Mouse (Mus musculus) midbrain, embryonic 14.5 days (tissue): ENCODE results near the gene Klhdc7a. TPM values are rescaled to one million over a fixed set of nuclear protein-coding genes. Genes with fewer than 3 reads are reported as not detected.
"Not testable (repeated sequence)": the region's sequence is repeated elsewhere in the genome, so short reads cannot be mapped to it uniquely, and the experiment has no call there.

ENCODE experiments used
- ATAC-seq: fragments of 200-750 bp; cut with Nextera tagmentation; 2 replicates; pipeline ENCODE4 v1.8.0; 2017; ENCODE audit warnings: moderate number of reproducible peaks, moderate library complexity; ENCODE audit not compliant: low FRiP score, low TSS enrichment
- DNase-seq: peaks from one replicate; pipeline ENCODE4 v3.0.0-alpha.2; 2015
- H3K27ac ChIP-seq: fragments of 300-500 bp; sonication (generic); replicated peaks from 2 replicates; pipeline ENCODE4 v1.5.1; 2014; ENCODE audit warnings: mild to moderate bottlenecking, low read depth, low read length, moderate library complexity
- H3K27me3 ChIP-seq: fragments of 300-500 bp; sonication (generic); 2 replicates; pipeline ENCODE4 v1.6.1; 2014; ENCODE audit warnings: low read length, control low read depth, mixed read lengths; ENCODE audit not compliant: control insufficient read depth, insufficient read depth
- H3K36me3 ChIP-seq: fragments of 300-500 bp; sonication (generic); 2 replicates; pipeline ENCODE4 v1.6.1; 2014; ENCODE audit warnings: low read length, control low read depth; ENCODE audit not compliant: control insufficient read depth, insufficient read depth
- H3K4me1 ChIP-seq: fragments of 300-500 bp; sonication (generic); 2 replicates; pipeline ENCODE4 v1.6.1; 2014; ENCODE audit warnings: mild to moderate bottlenecking, antibody characterized with exemption, low read length, control low read depth; ENCODE audit not compliant: control insufficient read depth, insufficient read depth
- H3K4me2 ChIP-seq: fragments of 300-500 bp; sonication (generic); 2 replicates; pipeline ENCODE4 v1.6.1; 2014; ENCODE audit warnings: mild to moderate bottlenecking, low read length, moderate library complexity
- H3K4me3 ChIP-seq: fragments of 300-500 bp; sonication (generic); replicated peaks from 2 replicates; pipeline ENCODE4 v1.5.1; 2014; ENCODE audit warnings: low read depth, low read length
- H3K9ac ChIP-seq: fragments of 300-500 bp; sonication (generic); replicated peaks from 2 replicates; pipeline ENCODE4 v1.6.1; 2014; ENCODE audit warnings: mild to moderate bottlenecking, low read length, moderate library complexity
- H3K9me3 ChIP-seq: fragments of 300-500 bp; sonication (generic); 2 replicates; pipeline ENCODE4 v1.6.1; 2016; ENCODE audit warnings: low read length, control low read depth, mixed read lengths; ENCODE audit not compliant: control insufficient read depth
- WGBS: fragments of 180-500 bp; shearing (Covaris S2); extraction: QIAGEN DNeasy Blood & Tissue Kit; methylation state at CpG from one replicate; pipeline ENCODE4 v1.1.7; 2014; 5-methylcytosine and 5-hydroxymethylcytosine counted together
- polyA plus RNA-seq: library from polyadenylated mRNA; unstranded; fragments of >200 nt; fragmentation: Nextera tagmentation; extraction: Ambion mirVana; gene quantifications from 2 replicates; pipeline ENCODE4 v1.2.1, GENCODE M21; 2014

Klhdc7a gene
- polyA plus RNA-seq, 1 experiment from 2014 or later, result 0.32 TPM

DNA sequence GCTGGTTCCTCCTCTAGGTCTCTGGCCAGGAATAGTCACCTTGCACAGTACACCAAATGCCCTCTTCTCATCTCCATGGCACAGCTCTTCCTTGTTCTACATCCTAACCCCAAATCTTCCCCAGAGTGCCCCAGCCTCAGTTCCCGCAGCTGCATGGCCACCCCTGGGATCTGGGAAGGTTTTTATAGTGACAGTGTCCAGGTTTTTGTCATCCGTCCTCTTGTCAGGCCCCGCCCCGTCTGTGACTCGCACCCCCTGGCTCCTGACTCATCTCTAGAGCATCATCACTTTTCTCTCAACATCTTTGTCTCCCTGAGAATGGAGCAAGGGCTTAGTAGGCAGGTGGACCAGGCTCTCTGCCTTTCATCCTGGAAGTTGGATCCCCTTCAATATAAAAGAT lies 3.9 kb downstream of the Klhdc7a start:
- H3K9ac ChIP-seq, result no peak overlapping the region
- H3K4me2 ChIP-seq, result no peak overlapping the region
- DNase-seq (no peak), ATAC-seq (no peak)
- 0 out of 2 replicates have a peak, but pooled peaks cover 8% of the 10 kb centered on the region for H3K4me1 ChIP-seq
- H3K9me3 ChIP-seq, result no peaks in the 10 kb centered on the region
- no peak overlapping the region for H3K27ac ChIP-seq
- no peaks in the 10 kb centered on the region for H3K27me3 ChIP-seq
- 92% methylated on average over 5 of the region's 5 CpGs for WGBS
- H3K4me3 ChIP-seq, result no peak overlapping the region
- no peaks in the 10 kb centered on the region for H3K36me3 ChIP-seq

DNA sequence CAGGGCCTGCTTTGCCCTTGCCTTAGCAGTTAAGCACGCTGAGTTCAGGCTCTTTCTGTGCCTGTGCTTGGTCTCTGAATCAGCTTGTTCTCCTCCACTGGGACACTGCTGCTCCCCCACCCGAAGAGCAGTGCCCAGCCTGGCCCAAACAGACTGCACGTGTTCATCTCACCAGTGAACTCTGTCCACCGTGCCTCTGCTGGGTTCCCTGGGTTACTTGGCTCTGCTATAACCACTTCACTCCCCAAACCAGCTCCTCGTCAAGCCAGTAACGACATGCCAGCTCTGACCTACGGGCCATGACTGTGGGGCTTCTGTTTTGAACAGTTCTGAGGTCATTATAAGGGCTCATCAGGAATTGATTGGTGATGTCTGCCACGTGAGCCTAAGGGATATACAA lies 4.8 kb downstream of the Klhdc7a start:
- Histone ChIP-seq H3K27me3 (no peaks in the 10 kb centered on the region), H3K9me3 (no peaks in the 10 kb centered on the region), H3K27ac (no peak overlapping the region), H3K4me1 (0 out of 2 replicates have a peak, but pooled peaks cover 8% of the 10 kb centered on the region), H3K4me3 (no peak overlapping the region), H3K36me3 (no peaks in the 10 kb centered on the region), H3K4me2 (no peak overlapping the region), H3K9ac (no peak overlapping the region)
- no peak for DNase-seq
- 67% methylated on average over 8 of the region's 8 CpGs for WGBS
- ATAC-seq, result no peak

- 93% methylated on average over 8 of the region's 8 CpGs for WGBS
- Histone ChIP-seq H3K4me1 (0 out of 2 replicates have a peak, but pooled peaks cover 4% of the 10 kb centered on the region), H3K27me3 (no peaks in the 10 kb centered on the region), H3K27ac (no peak overlapping the region), H3K9me3 (no peaks in the 10 kb centered on the region), H3K36me3 (no peaks in the 10 kb centered on the region), H3K9ac (no peak overlapping the region), H3K4me3 (no peak overlapping the region), H3K4me2 (no peak overlapping the region)
- DNase-seq (no peak), ATAC-seq (no peak)
Observed at GRCm38 (mm10) chr4:139961816-139962215, 6.0 kb downstream of the Klhdc7a start.

GRCm38 (mm10) chr4:139961329-139961728 lies 6.5 kb downstream of the Klhdc7a start:
- 95% methylated on average over 11 of the region's 11 CpGs for WGBS

DNA sequence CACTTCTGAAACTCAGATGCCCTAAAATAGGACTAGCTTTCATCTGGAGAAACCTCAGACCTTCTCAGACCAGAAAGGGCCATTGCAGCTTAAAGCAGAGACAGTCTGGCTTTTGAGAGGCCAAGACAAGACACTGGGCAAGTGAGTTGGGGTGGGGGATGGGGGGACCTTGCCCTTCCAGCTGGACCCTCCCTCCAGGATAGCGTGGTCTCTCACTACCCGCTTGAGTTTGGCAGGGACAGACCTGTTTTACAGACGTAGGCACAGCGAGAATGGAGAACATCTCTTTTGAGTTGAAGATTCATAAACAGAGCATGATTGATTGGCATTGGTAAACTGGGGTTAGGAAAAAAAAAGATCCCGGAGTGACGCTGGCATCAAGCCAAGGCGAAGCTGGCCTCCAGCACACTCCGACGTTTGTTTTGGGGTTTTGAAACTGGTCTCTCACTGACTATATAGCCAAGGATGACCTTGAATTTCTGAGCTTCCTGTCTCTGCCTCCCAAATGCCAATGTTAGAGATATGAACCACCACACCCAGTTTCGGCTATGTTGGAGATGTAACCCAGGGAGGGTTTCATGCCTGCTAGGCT lies 7.0 kb downstream of the Klhdc7a start:
- Histone ChIP-seq H3K36me3 (no peaks in the 10 kb centered on the region), H3K27ac (no peak overlapping the region)

More at GRCm38 (mm10) chr4:139961329-139961728, 6.5 kb downstream of the Klhdc7a start:
- H3K4me3 ChIP-seq, H3K4me2 ChIP-seq, H3K36me3 ChIP-seq, ATAC-seq, DNase-seq, H3K4me1 ChIP-seq, H3K27ac ChIP-seq, H3K9ac ChIP-seq, H3K27me3 ChIP-seq, H3K9me3 ChIP-seq: not testable (repeated sequence)

DNA sequence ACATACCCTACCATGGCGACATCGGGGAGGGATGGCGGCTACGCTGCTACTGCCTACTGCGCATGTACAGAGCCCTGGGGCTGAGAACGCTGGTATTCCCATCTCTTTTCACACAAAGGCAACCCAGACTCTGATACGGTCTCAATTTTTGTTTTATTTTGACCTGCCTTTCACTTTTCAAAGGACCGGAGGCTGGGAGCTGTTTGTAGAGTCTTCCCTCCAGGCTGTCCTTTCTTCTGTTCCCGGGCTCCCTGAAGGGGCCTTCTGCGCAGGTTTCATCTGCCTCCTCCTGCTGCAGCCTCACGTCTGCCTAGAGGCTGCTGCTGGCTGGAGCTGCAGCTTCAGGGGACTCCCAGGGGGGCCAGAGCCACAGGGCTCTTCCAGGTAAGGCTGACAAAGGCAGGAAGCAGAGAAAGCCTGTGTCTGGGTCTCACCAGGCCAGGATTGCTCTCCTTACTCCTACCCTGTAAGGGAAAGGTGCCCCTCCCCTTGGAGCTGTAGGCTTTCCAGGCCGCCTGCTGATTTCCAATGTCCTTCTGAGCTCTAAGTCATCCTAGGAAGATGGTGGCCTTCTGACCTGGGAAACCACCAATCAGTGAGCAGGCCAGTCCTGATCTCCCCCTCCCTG lies 7.6 kb downstream of the Klhdc7a start:
- Histone ChIP-seq H3K36me3 (no peaks in the 10 kb centered on the region), H3K9ac (no peak overlapping the region), H3K27me3 (no peaks in the 10 kb centered on the region), H3K9me3 (no peaks in the 10 kb centered on the region), H3K4me2 (no peak overlapping the region), H3K4me3 (no peak overlapping the region), H3K27ac (peak overlapping the region; percentile 54), H3K4me1 (0 out of 2 replicates have a peak, but pooled peaks cover 4% of the 10 kb centered on the region)
- ATAC-seq (no peak; the same call in 1 of the 2 replicates), DNase-seq (peak; percentile 55)
- WGBS, result 63% methylated on average over 12 of the region's 12 CpGs

More for the DNA sequence above, 7.0 kb downstream of the Klhdc7a start:
- H3K4me1 ChIP-seq, result 0 out of 2 replicates have a peak, but pooled peaks cover 4% of the 10 kb centered on the region
- no peaks in the 10 kb centered on the region for H3K9me3 ChIP-seq
- H3K9ac ChIP-seq, result no peak overlapping the region
- ATAC-seq (no peak), DNase-seq (no peak)
- H3K4me2 ChIP-seq, result no peak overlapping the region
- WGBS, result 85% methylated on average over 10 of the region's 10 CpGs
- no peak overlapping the region for H3K4me3 ChIP-seq
- no peaks in the 10 kb centered on the region for H3K27me3 ChIP-seq

- Histone ChIP-seq H3K27ac (no peak overlapping the region), H3K36me3 (no peaks in the 10 kb centered on the region), H3K9me3 (no peaks in the 10 kb centered on the region), H3K27me3 (no peaks in the 10 kb centered on the region), H3K4me3 (no peak overlapping the region), H3K4me2 (no peak overlapping the region), H3K4me1 (0 out of 2 replicates have a peak, but pooled peaks cover 4% of the 10 kb centered on the region), H3K9ac (no peak overlapping the region)
- 93% methylated on average over 3 of the region's 3 CpGs for WGBS
- ATAC-seq, result no peak
- DNase-seq, result no peak
Observed at GRCm38 (mm10) chr4:139959188-139959587, 8.6 kb downstream of the Klhdc7a start.

- H3K9ac ChIP-seq, result no peak overlapping the region
- no peak overlapping the region for H3K4me3 ChIP-seq
- peaks cover 8% of the 10 kb centered on the region; the same call in 1 of the 2 replicates for H3K4me1 ChIP-seq
- H3K36me3 ChIP-seq, result no peaks in the 10 kb centered on the region
- H3K27me3 ChIP-seq, result no peaks in the 10 kb centered on the region; the same call in 1 of the 2 replicates
- ATAC-seq, result no peak
- no peak overlapping the region; the same call in 1 of the 2 replicates for H3K4me2 ChIP-seq
- H3K27ac ChIP-seq, result no peak overlapping the region
- no peaks in the 10 kb centered on the region for H3K9me3 ChIP-seq
- no peak for DNase-seq
- 67% methylated on average over 6 of the region's 7 CpGs for WGBS
Observed at GRCm38 (mm10) chr4:139950876-139951485, 16.8 kb downstream of the Klhdc7a start.
